Mouse (Mus musculus) liver, adult 2 months (tissue): ENCODE measurements around the gene B430306N03Rik.
"Not testable (repeated sequence)": the region's sequence is repeated elsewhere in the genome, so short reads cannot be mapped to it uniquely, and the experiment has no call there.

Experiments used
- CTCF ChIP-seq: fragments of 200-500 bp; IDR thresholded peaks from 2 replicates; pipeline ENCODE4 v1.5.1; 2011; ENCODE audit warnings: low read depth, low read length, control low read depth
- POLR2A ChIP-seq: fragments of 200-500 bp; IDR thresholded peaks from 2 replicates; pipeline ENCODE4 v1.6.1; 2011; ENCODE audit warnings: low read length, control low read depth; ENCODE audit not compliant: insufficient read depth; ENCODE audit errors: extremely low read depth

DNA sequence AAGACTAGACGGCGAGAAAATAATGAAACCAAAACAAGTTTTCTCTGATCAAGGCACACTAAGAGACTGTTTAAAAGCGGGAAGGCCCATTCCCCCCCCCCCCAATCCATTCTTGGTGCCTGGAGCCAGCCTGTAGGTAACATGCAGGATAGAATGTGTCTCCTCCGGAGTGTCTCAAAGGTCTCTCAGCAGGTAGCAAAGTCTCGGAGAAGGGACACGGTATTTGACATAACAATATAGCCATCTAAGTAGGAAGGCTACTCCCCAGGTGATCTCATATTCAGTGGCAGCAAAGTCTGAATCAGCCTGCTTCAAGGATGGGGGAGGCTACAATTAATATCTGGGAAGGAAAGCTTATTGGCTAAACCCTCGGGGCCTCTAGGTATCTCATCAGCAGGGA lies 37.0 kb downstream of the B430306N03Rik start:
- TF ChIP-seq CTCF, POLR2A: not testable (repeated sequence)
